Mouse (Mus musculus) midbrain, embryonic 16.5 days (tissue): ENCODE measurements around the gene Kcnk2. TPM values are rescaled to one million over a fixed set of nuclear protein-coding genes. Genes with fewer than 3 reads are reported as not detected.

ENCODE experiments used
- ATAC-seq: fragments of 200-750 bp; cut with Nextera tagmentation; 2 replicates; pipeline ENCODE4 v1.8.0; 2017; ENCODE audit warnings: moderate TSS enrichment
- H3K27ac ChIP-seq: fragments of 300-500 bp; sonication (generic); 2 replicates; pipeline ENCODE4 v1.5.1; 2014; ENCODE audit warnings: mild to moderate bottlenecking, low read length, mixed read lengths
- H3K27me3 ChIP-seq: fragments of 300-500 bp; sonication (generic); 2 replicates; pipeline ENCODE4 v1.6.1; 2014; ENCODE audit warnings: low read depth, low read length, mixed read lengths; ENCODE audit not compliant: control insufficient read depth, insufficient read depth
- H3K36me3 ChIP-seq: fragments of 300-500 bp; sonication (generic); 2 replicates; pipeline ENCODE4 v1.6.1; 2014; ENCODE audit warnings: mild to moderate bottlenecking, low read length, moderate library complexity, mixed read lengths; ENCODE audit not compliant: control insufficient read depth, insufficient read depth
- H3K4me1 ChIP-seq: fragments of 300-500 bp; sonication (generic); 2 replicates; pipeline ENCODE4 v1.6.1; 2014; ENCODE audit warnings: mild to moderate bottlenecking, low read length, mixed read lengths; ENCODE audit not compliant: control insufficient read depth, insufficient read depth
- H3K4me2 ChIP-seq: fragments of 300-500 bp; sonication (generic); 2 replicates; pipeline ENCODE4 v1.6.1; 2014; ENCODE audit warnings: mild to moderate bottlenecking, low read length, mixed read lengths
- H3K4me3 ChIP-seq: fragments of 300-500 bp; sonication (generic); 2 replicates; pipeline ENCODE4 v1.5.1; 2014; ENCODE audit warnings: low read depth, mild to moderate bottlenecking, low read length, moderate library complexity, mixed read lengths
- H3K9ac ChIP-seq: fragments of 300-500 bp; sonication (generic); 2 replicates; pipeline ENCODE4 v1.6.1; 2014; ENCODE audit warnings: low read depth, low read length, mixed read lengths
- H3K9me3 ChIP-seq: fragments of 300-500 bp; sonication (generic); replicated peaks from 2 replicates; pipeline ENCODE4 v1.6.1; 2014; ENCODE audit warnings: mild to moderate bottlenecking, low read length, mixed read lengths; ENCODE audit not compliant: control insufficient read depth, poor library complexity, severe bottlenecking
- WGBS: fragments of 180-500 bp; shearing (Covaris S2); extraction: QIAGEN DNeasy Blood & Tissue Kit; methylation state at CpG from one replicate; pipeline ENCODE4 v1.1.7; 2014; 5-methylcytosine and 5-hydroxymethylcytosine counted together
- polyA plus RNA-seq: library from polyadenylated mRNA; unstranded; fragments of >200 nt; fragmentation: Nextera tagmentation; extraction: Ambion mirVana; gene quantifications from 2 replicates; pipeline ENCODE4 v1.2.1, GENCODE M21; 2015

Gene Kcnk2
- polyA plus RNA-seq, 1 experiment from 2014 or later: 24.0 TPM

DNA sequence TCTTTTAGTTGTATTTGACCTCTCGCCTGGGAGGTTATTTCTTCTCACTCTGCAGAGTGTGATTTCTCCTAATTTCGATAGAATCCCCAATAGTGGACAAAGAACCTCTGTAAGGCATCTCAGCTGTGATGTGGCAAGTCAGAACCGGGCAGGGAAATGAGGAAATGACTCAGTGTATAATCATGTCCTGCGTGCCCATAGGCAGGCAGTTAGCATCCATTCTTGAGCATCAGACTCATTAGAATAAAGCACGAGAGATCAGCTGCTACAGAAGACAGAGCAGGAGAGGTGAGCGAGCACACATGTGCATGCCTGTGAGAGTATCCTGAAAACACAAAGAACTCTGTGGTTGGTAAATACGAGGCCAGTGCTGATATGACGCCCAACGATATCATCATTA, 186.9 kb downstream of the Kcnk2 start:
- Histone ChIP-seq H3K27me3 (no peaks in the 10 kb centered on the region), H3K27ac (no peak overlapping the region), H3K4me2 (no peak overlapping the region), H3K4me3 (no peak overlapping the region), H3K4me1 (no peaks in the 10 kb centered on the region), H3K9ac (no peak overlapping the region), H3K36me3 (no peaks in the 10 kb centered on the region), H3K9me3 (no peaks in the 10 kb centered on the region; the same call in 1 of the 2 replicates)
- WGBS: 77% methylated on average over 9 of the region's 9 CpGs
- ATAC-seq: no peak

DNA sequence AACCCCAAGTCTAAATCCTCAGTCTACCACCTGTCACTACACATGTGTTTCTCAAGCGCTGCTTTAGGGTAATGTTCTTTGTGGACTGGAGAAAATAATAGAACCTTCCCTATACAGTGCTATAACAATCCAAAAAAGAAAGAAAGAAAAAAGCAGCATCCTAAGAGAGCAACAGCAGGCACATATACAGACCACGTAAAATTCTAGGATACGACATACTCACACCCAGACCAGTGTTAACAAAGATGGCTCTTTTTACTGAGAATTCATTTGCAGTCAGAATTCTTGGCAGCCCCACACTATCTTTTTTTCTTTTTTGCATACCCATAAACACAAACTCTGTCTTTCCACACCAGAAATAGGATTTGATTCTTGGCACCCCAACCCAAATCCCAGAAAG, 187.6 kb downstream of the Kcnk2 start:
- no peaks in the 10 kb centered on the region for H3K4me1 ChIP-seq
- no peaks in the 10 kb centered on the region for H3K27me3 ChIP-seq
- H3K27ac ChIP-seq: no peak overlapping the region
- 81% methylated on average over 3 of the region's 3 CpGs for WGBS
- no peak overlapping the region for H3K4me2 ChIP-seq
- H3K9me3 ChIP-seq: no peaks in the 10 kb centered on the region; the same call in 1 of the 2 replicates
- no peak overlapping the region for H3K4me3 ChIP-seq
- no peak for ATAC-seq
- H3K9ac ChIP-seq: no peak overlapping the region
- H3K36me3 ChIP-seq: no peaks in the 10 kb centered on the region

DNA sequence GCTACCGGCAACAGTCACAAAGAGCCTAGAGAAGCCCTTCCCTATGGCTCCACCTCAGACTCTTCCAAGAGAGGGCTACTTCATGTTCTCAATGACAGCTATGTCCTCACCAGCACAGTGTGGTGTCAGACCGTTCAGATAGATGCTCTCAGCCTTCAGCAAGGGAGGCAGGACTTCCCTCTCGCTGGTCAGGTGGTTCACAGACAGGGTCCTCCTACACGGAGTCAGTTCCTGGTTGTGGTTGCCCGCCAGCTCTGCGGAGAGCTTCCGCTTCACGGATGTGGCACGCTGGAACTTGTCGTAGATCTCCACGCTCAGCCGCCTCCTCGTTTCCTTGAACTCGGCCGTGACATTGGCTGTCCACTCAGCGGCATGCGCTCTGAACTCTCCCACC, 192.4 kb downstream of the Kcnk2 start:
- Histone ChIP-seq H3K4me3 (no peak overlapping the region), H3K4me2 (no peak overlapping the region), H3K9ac (no peak overlapping the region), H3K9me3 (no peaks in the 10 kb centered on the region; the same call in 1 of the 2 replicates), H3K4me1 (no peaks in the 10 kb centered on the region), H3K36me3 (peaks cover 2% of the 10 kb centered on the region; the same call in 1 of the 2 replicates), H3K27me3 (no peaks in the 10 kb centered on the region), H3K27ac (no peak overlapping the region)
- no peak for ATAC-seq
- WGBS: 83% methylated on average over 17 of the region's 17 CpGs

DNA sequence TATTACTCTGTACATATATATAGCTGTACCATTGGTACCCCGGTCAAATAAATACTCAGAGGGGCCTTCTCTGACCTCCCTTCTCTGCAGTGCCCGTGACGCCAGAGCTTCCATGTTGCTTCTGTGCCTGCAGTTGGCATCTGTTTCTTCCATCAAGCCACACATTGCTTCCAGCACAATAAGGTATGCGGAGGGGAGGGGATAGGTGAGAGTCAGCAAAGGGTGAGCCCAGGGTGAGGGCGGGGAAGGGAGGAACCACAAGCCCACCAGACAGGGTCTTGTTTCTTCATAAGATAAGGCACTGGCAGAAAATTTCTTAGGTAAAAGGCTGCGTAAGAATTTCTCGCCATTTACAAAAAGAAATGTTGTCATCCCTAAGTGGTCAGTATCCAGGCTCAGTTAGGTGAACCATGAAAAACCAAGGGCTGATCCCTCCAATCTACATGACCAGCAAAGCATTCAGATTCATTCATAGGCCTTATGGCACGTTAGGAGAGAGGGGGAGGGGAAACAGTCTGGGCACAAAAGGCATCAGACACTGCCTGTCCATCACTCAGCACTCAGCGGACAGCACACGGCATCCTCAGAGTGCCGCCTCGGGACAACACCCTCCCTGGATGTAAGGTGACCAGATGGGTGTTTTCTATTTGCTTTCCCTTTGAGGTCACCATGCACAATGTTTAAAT, 192.9 kb downstream of the Kcnk2 start:
- H3K4me3 ChIP-seq: no peak overlapping the region
- no peaks in the 10 kb centered on the region for H3K27me3 ChIP-seq
- peaks cover 2% of the 10 kb centered on the region; the same call in 1 of the 2 replicates for H3K36me3 ChIP-seq
- H3K9me3 ChIP-seq: no peaks in the 10 kb centered on the region; the same call in 1 of the 2 replicates
- no peak for ATAC-seq
- no peak overlapping the region for H3K9ac ChIP-seq
- no peaks in the 10 kb centered on the region for H3K4me1 ChIP-seq
- no peak overlapping the region for H3K4me2 ChIP-seq
- 60% methylated on average over 12 of the region's 12 CpGs for whole genome bisulfite sequencing
- no peak overlapping the region for H3K27ac ChIP-seq

DNA sequence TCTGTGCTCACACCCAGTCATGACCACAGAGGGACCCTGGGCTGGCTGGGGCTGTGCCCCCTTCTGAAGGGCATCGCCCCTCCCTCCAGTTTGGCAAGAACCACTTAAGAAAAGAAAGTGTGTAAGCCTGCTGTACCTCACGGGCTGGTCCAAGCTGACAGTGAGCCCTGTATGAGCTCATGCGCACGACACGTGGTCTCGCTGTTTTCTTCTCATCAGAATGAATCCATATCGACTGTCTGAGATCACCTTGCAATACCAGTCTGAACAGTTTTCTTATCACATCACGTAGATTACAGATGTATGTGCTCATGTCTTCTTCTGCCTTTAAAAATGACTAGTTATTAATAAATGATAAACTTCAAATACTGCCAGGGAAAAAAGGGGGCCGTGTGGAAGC, 193.5 kb downstream of the Kcnk2 start:
- H3K27me3 ChIP-seq: no peaks in the 10 kb centered on the region
- H3K4me2 ChIP-seq: no peak overlapping the region
- H3K36me3 ChIP-seq: peaks cover 2% of the 10 kb centered on the region; the same call in 1 of the 2 replicates
- 81% methylated on average over 9 of the region's 9 CpGs for WGBS
- no peak overlapping the region for H3K9ac ChIP-seq
- no peak for ATAC-seq
- H3K9me3 ChIP-seq: no peaks in the 10 kb centered on the region; the same call in 1 of the 2 replicates
- no peaks in the 10 kb centered on the region for H3K4me1 ChIP-seq
- no peak overlapping the region for H3K4me3 ChIP-seq
- H3K27ac ChIP-seq: no peak overlapping the region

DNA sequence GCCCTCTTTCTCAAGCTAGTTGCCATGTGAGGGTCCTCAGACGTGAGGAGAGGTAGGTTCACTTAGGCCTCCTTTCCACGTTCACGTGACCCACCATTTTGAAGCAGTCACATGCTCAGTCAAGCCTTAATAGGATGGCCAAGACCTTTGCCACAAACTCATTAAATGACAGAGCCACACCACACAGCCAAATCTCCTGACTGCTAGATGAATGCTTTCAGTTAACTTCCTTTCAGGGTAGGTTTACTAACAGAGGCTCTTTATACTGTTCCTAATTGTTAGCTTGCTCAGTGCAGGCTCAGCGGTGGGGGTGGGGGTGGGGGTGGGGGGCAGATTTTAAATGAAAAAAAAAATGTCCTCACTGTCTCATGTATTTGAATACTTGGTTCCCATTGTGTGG, 206.3 kb downstream of the Kcnk2 start:
- ATAC-seq: no peak
- no peaks in the 10 kb centered on the region for H3K9me3 ChIP-seq
- H3K4me1 ChIP-seq: no peaks in the 10 kb centered on the region
- no peaks in the 10 kb centered on the region for H3K36me3 ChIP-seq
- H3K27me3 ChIP-seq: no peaks in the 10 kb centered on the region
- no peak overlapping the region for H3K27ac ChIP-seq
- no peak overlapping the region for H3K4me3 ChIP-seq
- no peak overlapping the region for H3K9ac ChIP-seq
- H3K4me2 ChIP-seq: no peak overlapping the region
- 54% methylated on average over 4 of the region's 4 CpGs for WGBS

DNA sequence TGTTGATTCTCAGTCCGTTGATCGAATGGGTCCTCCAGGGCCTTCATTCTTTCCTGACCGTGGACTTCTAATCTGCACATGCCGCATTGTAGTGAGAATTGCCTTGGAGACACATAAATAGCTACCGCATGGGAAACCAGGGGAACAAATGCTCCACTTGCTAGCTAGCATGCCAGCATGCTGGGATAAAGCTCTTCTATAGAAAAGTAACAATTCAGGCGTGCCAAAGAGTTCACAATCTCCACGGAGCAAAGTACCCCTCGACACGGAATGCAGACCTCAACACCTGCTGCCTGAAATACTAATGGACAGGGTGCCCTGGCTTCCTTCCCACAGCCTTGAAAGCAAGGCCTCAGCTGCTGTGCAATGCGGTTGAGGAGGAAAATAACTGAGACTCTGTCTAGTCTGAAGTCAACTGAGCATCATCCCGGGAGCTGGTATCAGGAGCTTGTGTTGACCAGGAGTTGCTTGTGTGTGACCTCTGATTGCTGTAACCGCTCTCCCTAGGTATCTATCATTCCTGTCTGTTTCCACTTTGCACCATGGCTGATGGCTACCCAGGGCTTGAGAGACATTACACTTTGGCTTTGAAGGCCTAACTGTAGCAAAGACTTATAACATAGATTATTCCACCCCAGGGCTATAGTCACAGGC, 214.2 kb downstream of the Kcnk2 start:
- Histone ChIP-seq H3K9me3 (no peaks in the 10 kb centered on the region), H3K4me2 (no peak overlapping the region), H3K4me1 (peaks cover 14% of the 10 kb centered on the region), H3K9ac (no peak overlapping the region), H3K27ac (peak overlapping the region; percentile 47; the same call in 1 of the 2 replicates), H3K4me3 (no peak overlapping the region), H3K36me3 (no peaks in the 10 kb centered on the region), H3K27me3 (no peaks in the 10 kb centered on the region)
- WGBS: 10% methylated on average over 12 of the region's 12 CpGs
- peak; percentile 86 for ATAC-seq

DNA sequence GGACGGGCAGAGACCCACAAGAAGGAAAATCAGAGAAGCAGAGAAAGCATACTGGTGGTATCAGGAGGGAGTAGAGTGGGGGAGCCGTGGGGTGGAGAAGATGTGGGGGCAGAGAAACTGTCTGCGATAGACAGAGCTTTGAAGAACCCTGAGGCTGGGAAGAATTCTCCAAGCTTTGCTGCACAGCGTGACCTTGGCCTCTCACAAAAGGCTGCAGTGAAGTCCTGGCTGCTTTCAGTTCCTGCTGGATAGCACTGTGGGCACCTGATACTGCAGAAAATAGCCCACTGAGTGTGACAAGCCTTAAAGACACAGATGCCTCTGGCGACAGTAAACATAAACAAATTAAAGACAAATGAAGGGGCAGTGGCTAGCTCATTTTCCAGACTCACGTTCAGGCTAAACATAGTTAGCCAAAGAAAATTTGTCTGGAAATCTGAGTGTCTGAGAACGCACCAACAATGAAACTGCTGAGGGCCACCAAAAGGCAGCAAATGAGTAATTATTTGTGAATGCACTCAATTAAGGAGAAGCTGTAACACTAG, 216.8 kb downstream of the Kcnk2 start:
- peak overlapping the region; percentile 44; the same call in 1 of the 2 replicates for H3K27ac ChIP-seq
- WGBS: 36% methylated on average over 7 of the region's 7 CpGs
- H3K4me1 ChIP-seq: peaks cover 14% of the 10 kb centered on the region
- no peak overlapping the region for H3K9ac ChIP-seq
- H3K4me3 ChIP-seq: no peak overlapping the region
- H3K9me3 ChIP-seq: no peaks in the 10 kb centered on the region
- no peaks in the 10 kb centered on the region for H3K36me3 ChIP-seq
- no peak overlapping the region for H3K4me2 ChIP-seq
- no peaks in the 10 kb centered on the region for H3K27me3 ChIP-seq
- ATAC-seq: no peak

DNA sequence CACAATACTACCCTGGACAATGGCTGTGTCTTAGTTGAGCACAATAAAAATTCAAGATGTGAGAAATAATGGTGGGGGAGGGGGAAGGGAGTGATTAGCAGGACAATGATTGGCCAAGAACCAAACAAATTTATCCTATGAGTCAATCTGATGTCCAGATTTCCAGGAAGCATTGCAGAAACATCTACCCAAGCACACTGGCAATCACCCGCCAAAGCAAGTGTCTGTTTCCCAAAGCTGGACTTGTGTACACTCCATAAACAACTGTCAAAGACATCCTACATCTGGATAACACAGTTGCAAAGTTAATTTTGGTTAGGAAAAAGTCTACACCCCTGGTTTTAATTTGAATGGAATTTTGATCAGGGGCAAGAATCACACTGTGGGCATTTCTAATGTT, 224.3 kb downstream of the Kcnk2 start:
- Histone ChIP-seq H3K9ac (no peak overlapping the region), H3K27me3 (no peaks in the 10 kb centered on the region), H3K4me2 (no peak overlapping the region), H3K27ac (no peak overlapping the region), H3K4me3 (no peak overlapping the region), H3K9me3 (no peaks in the 10 kb centered on the region), H3K36me3 (no peaks in the 10 kb centered on the region), H3K4me1 (no peaks in the 10 kb centered on the region)
- 93% methylated on average over 1 of the region's 1 CpGs for WGBS
- ATAC-seq: no peak
